ENCODE assay signal across 8 mouse cellular contexts in genomic region chr15:102721980-102722475, GRCm38 (mm10). TPM values are rescaled to one million over a fixed set of nuclear protein-coding genes. Genes with fewer than 3 reads are reported as not detected.
DNase-seq lines count a peak whose midpoint lies in the region; ATAC-seq lines count a peak whose summit lies in the region.

TSS of gene Calcoco1 (minus strand) at chr15:102722178.

- H3K27ac ChIP-seq in hindbrain, embryonic 15.5 days (replicated peaks), result peak within 1 kb of the TSS; percentile 70

- H3K4me3 ChIP-seq in hindbrain, embryonic 15.5 days, result peak within 1 kb of the TSS; percentile 59

- peak within 1 kb of the TSS; percentile 63 for H3K4me2 ChIP-seq in hindbrain, embryonic 15.5 days

- DNase-seq in T-cell, adult 2 months (ENCODE audit: low spot score), result peak; percentile 92
- DNase-seq in cerebellum, postnatal 36 days, result peak; percentile 94
- DNase-seq in frontal cortex, postnatal 36 days (ENCODE audit: low spot score in 2 of 2), result peak; percentile 94 to 96
- peak; percentile 94 for DNase-seq in left cerebral cortex, adult 11 months (ENCODE audit: low spot score)
- peak; percentile 97 for DNase-seq in lung, postnatal 4 days
- peak; percentile 92 for DNase-seq in retina, postnatal 7 days (ENCODE audit: low read depth, low spot score)
- DNase-seq in urinary bladder, adult 2 months (ENCODE audit: low spot score), result peak; percentile 69

- ATAC-seq in hindbrain, embryonic 15.5 days (ENCODE audit: low FRiP score, low read depth), result peak; percentile 99

- no peaks in the 10 kb centered on the region for H3K9me3 ChIP-seq in hindbrain, embryonic 15.5 days

- peak within 1 kb of the TSS; percentile 41 for H3K9ac ChIP-seq in hindbrain, embryonic 15.5 days

- no peaks in the 10 kb centered on the region for H3K27me3 ChIP-seq in hindbrain, embryonic 15.5 days

- peaks cover 17% of the 10 kb centered on the region for H3K4me1 ChIP-seq in hindbrain, embryonic 15.5 days (replicated peaks)

- H3K36me3 ChIP-seq in hindbrain, embryonic 15.5 days, result peaks cover 16% of the 10 kb centered on the region

- WGBS in hindbrain, embryonic 15.5 days, result under 1% methylated on average over 27 of the region's 27 CpGs

RNA-seq across cellular contexts. Expression of gene Calcoco1, which starts in this region (rescaled TPM):
- polyA plus RNA-seq in hindbrain, embryonic 15.5 days (2015; fragmentation: Nextera tagmentation; extraction: Ambion mirVana), result 40.3 and 43.3 TPM in 2 replicates
- polyA plus RNA-seq in urinary bladder, adult 2 months (2012; rRNA removed), result 52.1 and 79.6 TPM in 2 replicates

Comparison
In these comparisons a context has a peak if more than half of its experiments do, and no peak if none do; other contexts are left out.
1. Peak in every context shown above with its lines: DNase-seq, ATAC-seq, H3K4me3 ChIP-seq and H3K27ac ChIP-seq.